Mouse (Mus musculus) ES-E14 (cell line): Measurements from ENCODE around the gene Dab1.

Source experiments
- HCFC1 ChIP-seq: IDR thresholded peaks from 2 replicates; pipeline ENCODE4 v1.6.1; 2012; ENCODE audit warnings: low read length, inconsistent platforms, borderline replicate concordance; ENCODE audit not compliant: insufficient read depth
- ZNF384 ChIP-seq: IDR thresholded peaks from 2 replicates; pipeline ENCODE4 v1.6.1; 2012; ENCODE audit warnings: low read depth, low read length, inconsistent platforms

DNA sequence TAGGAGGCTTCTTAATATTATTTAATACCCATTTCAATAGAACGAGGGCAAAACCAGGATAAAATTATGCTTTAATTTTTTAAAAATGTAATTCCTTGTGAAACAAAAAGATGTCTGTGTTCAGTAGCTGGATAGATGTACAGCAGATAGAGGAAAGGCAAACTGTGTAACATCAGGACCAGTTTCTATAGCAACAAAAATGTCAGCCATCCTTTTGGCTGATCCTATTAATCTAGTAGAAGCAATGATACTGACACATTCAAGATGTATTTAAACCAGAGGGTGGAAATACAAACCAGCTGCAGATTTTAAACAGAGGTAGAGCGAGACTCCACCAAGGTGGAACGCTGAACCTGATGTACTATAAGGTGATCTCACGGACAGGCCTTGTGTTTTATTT is 393.0 kb downstream of the Dab1 start:
- TF ChIP-seq HCFC1 (no peak), ZNF384 (no peak)
